Mouse (Mus musculus) olfactory bulb, adult 2 months (tissue): ENCODE measurements around the gene Serpina3k. TPM values are rescaled to one million over a fixed set of nuclear protein-coding genes. Genes with fewer than 3 reads are reported as not detected.
"Not testable (repeated sequence)": the region's sequence is repeated elsewhere in the genome, so short reads cannot be mapped to it uniquely, and the experiment has no call there.

ENCODE experiments used
- H3K27ac ChIP-seq: fragments of 200-500 bp; 2 replicates; pipeline ENCODE4 v1.5.1; 2012; ENCODE audit warnings: low read depth, low read length; ENCODE audit not compliant: insufficient read depth
- H3K4me1 ChIP-seq: fragments of 200-500 bp; 2 replicates; pipeline ENCODE4 v1.6.1; 2012; ENCODE audit warnings: low read length; ENCODE audit not compliant: control insufficient read depth, insufficient read depth
- H3K4me3 ChIP-seq: fragments of 200-500 bp; 2 replicates; pipeline ENCODE4 v1.5.1; 2012; ENCODE audit warnings: mild to moderate bottlenecking, low read depth, low read length, moderate library complexity; ENCODE audit not compliant: insufficient read depth
- CTCF ChIP-seq: fragments of 200-500 bp; IDR thresholded peaks from 2 replicates; pipeline ENCODE4 v1.5.1; 2012; ENCODE audit warnings: low read depth, mild to moderate bottlenecking, low read length, moderate library complexity; ENCODE audit not compliant: insufficient read depth
- POLR2A ChIP-seq: fragments of 200-500 bp; IDR thresholded peaks from 2 replicates; pipeline ENCODE4 v1.6.1; 2012; ENCODE audit warnings: mild to moderate bottlenecking, low read depth, low read length, moderate library complexity; ENCODE audit not compliant: insufficient read depth
- WGBS: fragments of 180-500 bp; shearing (Covaris S2); methylation state at CpG from one replicate; pipeline ENCODE4 v1.1.7; 2018; 5-methylcytosine and 5-hydroxymethylcytosine counted together
- polyA plus RNA-seq: library from polyadenylated mRNA; stranded (reverse); fragments of >200 nt; gene quantifications from 2 replicates; pipeline ENCODE4 v1.2.4, GENCODE M21; 2012; ENCODE audit warnings: low replicate concordance; ENCODE audit not compliant: missing spikeins, insufficient read depth, insufficient read length

The Serpina3k gene
- polyA plus RNA-seq, 1 experiment = not detected

- Histone ChIP-seq H3K27ac (no peak overlapping the region), H3K4me1 (no peaks in the 10 kb centered on the region), H3K4me3 (no peak overlapping the region)
- TF ChIP-seq CTCF = no peak
- TF ChIP-seq POLR2A = no peak
Measured at GRCm38 (mm10) chr12:104388477-104388876, 50.2 kb downstream of the Serpina3k start.

DNA sequence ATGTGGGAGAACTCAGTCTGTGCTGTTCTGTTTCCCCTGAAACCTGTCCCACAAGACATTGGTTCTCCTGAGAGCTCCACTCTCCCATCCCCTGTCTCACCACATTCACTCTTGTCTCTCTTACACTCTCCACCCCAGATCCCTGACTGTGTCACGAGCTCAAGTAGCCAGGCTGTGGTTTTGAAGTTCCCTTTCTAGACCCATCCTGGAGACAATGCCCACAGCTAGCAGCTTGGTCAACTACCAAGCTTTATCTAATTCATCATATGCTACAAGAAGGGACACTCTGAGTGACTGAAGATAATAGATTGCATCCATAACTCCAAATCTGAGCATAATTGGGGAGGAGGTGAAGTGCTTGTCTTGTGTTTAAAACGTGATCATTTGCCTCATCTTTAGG is 52.8 kb downstream of the Serpina3k start:
- WGBS = 56% methylated on average over 2 of the region's 2 CpGs
- H3K4me3 ChIP-seq, H3K4me1 ChIP-seq, H3K27ac ChIP-seq: not testable (repeated sequence)

Other genes starting within 250 kb of the Serpina3k start
- gene Serpina5, start 237.4 kb upstream of the Serpina3k start, polyA plus RNA-seq = not detected in 2 replicates
- not detected in 2 replicates for gene Serpina3a, start 225.8 kb upstream of the Serpina3k start, polyA plus RNA-seq
- not detected in 2 replicates for gene Serpina3b, start 210.5 kb upstream of the Serpina3k start, polyA plus RNA-seq
- gene Serpina3c, start 184.6 kb upstream of the Serpina3k start, polyA plus RNA-seq = not detected in 2 replicates
- not detected in 2 replicates for gene Serpina3f, start 123.9 kb upstream of the Serpina3k start, polyA plus RNA-seq
- gene Serpina3g, start 102.2 kb upstream of the Serpina3k start, polyA plus RNA-seq = not detected in 2 replicates
- not detected in 2 replicates for gene Serpina3i, start 75.4 kb upstream of the Serpina3k start, polyA plus RNA-seq
- gene Serpina3j, start 23.9 kb upstream of the Serpina3k start, polyA plus RNA-seq = not detected in 2 replicates
- not detected in 2 replicates for gene Serpina3m, start within 50 bp of the Serpina3k start, polyA plus RNA-seq
- gene Serpina3n, start 68.2 kb downstream of the Serpina3k start, polyA plus RNA-seq = not detected in 2 replicates
- not detected in 2 replicates for gene Gsc, start 134.8 kb downstream of the Serpina3k start, polyA plus RNA-seq